Mouse (Mus musculus) stomach, embryonic 15.5 days (tissue): ENCODE measurements around the gene Pxt1. TPM values are rescaled to one million over a fixed set of nuclear protein-coding genes. Genes with fewer than 3 reads are reported as not detected.

Experiments
- ATAC-seq: fragments of 200-750 bp; cut with Nextera tagmentation; 2 replicates; pipeline ENCODE4 v1.8.0; 2017; ENCODE audit warnings: low read depth, moderate number of reproducible peaks, moderate TSS enrichment; ENCODE audit not compliant: insufficient read depth, low FRiP score
- H3K27ac ChIP-seq: fragments of 300-500 bp; sonication (generic); 2 replicates; pipeline ENCODE4 v1.5.1; 2015; ENCODE audit warnings: mild to moderate bottlenecking, inconsistent platforms
- H3K27me3 ChIP-seq: fragments of 300-500 bp; sonication (generic); replicated peaks from 2 replicates; pipeline ENCODE4 v1.6.1; 2015; ENCODE audit warnings: inconsistent platforms
- H3K36me3 ChIP-seq: fragments of 300-500 bp; sonication (generic); 2 replicates; pipeline ENCODE4 v1.6.1; 2015; ENCODE audit warnings: inconsistent platforms
- H3K4me1 ChIP-seq: fragments of 300-500 bp; sonication (generic); 2 replicates; pipeline ENCODE4 v1.6.1; 2015; ENCODE audit warnings: inconsistent platforms
- H3K4me2 ChIP-seq: fragments of 300-500 bp; sonication (generic); 2 replicates; pipeline ENCODE4 v1.6.1; 2015; ENCODE audit warnings: mild to moderate bottlenecking, inconsistent platforms
- H3K4me3 ChIP-seq: fragments of 300-500 bp; sonication (generic); replicated peaks from 2 replicates; pipeline ENCODE4 v1.5.1; 2015; ENCODE audit warnings: inconsistent platforms
- H3K9ac ChIP-seq: fragments of 300-500 bp; sonication (generic); 2 replicates; pipeline ENCODE4 v1.6.1; 2015; ENCODE audit warnings: inconsistent platforms
- H3K9me3 ChIP-seq: fragments of 300-500 bp; sonication (generic); 2 replicates; pipeline ENCODE4 v1.6.1; 2016; ENCODE audit warnings: inconsistent platforms
- WGBS: fragments of 180-500 bp; shearing (Covaris S2); methylation state at CpG from one replicate; pipeline ENCODE4 v1.1.7; 2015; 5-methylcytosine and 5-hydroxymethylcytosine counted together
- polyA plus RNA-seq: library from polyadenylated mRNA; unstranded; fragments of >200 nt; fragmentation: Nextera tagmentation; extraction: Ambion mirVana; gene quantifications from 2 replicates; pipeline ENCODE4 v1.2.1, GENCODE M21; 2015

Pxt1 gene
- polyA plus RNA-seq, 1 experiment from 2014 or later: not detected

GRCm38 (mm10) chr17:28905377-28905916, 38.2 kb downstream of the Pxt1 start:
- H3K36me3 ChIP-seq: no peaks in the 10 kb centered on the region
- no peaks in the 10 kb centered on the region for H3K9me3 ChIP-seq
- ATAC-seq: no peak
- H3K4me3 ChIP-seq: no peak overlapping the region
- no peaks in the 10 kb centered on the region for H3K27me3 ChIP-seq
- H3K9ac ChIP-seq: no peak overlapping the region
- no peak overlapping the region for H3K27ac ChIP-seq
- 74% methylated on average over 13 of the region's 13 CpGs for WGBS
- no peaks in the 10 kb centered on the region for H3K4me1 ChIP-seq
- H3K4me2 ChIP-seq: no peak overlapping the region

DNA sequence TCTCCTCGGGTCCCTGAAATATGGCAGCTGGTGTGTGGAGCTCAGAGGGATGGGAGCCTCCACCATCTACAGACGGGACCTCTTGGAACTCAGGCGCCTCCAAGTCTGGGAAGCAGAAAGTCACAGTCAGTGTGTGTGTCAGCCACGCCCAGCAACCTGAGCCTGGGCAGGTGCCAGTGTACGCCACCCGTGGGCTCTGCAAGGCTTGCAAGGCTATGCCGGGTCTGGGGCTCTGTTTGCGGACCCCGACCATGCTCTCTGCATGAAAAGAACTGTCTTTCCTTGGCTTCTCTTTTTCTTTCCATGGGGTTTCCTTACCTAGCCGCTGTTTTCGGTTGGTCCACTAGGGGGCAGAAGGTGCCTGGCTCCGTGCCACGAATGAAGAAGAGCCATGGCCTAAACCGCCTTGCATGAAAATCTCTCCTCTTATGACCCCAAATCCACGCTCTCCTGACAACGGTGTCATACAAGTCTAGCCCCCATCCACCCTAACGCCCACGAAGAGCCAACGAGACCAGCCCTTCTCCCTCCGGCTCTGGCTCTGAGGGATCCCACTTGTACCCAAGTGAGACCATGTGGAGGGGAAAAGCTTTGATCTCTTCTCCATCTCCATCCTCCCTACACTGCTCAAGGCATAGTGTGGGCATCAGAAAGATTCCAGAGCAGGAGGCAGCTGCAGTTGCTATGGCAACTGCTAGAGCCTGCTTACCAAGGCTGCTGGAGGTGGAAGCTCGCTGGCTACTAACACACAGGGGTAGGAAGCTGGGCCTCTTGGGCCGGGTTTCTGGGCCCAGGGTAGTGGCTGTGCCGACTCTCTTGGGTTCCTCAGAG, 38.9 kb downstream of the Pxt1 start:
- no peak for ATAC-seq
- Histone ChIP-seq H3K9ac (no peak overlapping the region), H3K9me3 (no peaks in the 10 kb centered on the region), H3K36me3 (no peaks in the 10 kb centered on the region), H3K4me3 (no peak overlapping the region), H3K27ac (no peak overlapping the region), H3K4me2 (no peak overlapping the region), H3K27me3 (no peaks in the 10 kb centered on the region), H3K4me1 (no peaks in the 10 kb centered on the region)
- WGBS: 32% methylated on average over 23 of the region's 23 CpGs

GRCm38 (mm10) chr17:28901559-28901958, 42.1 kb downstream of the Pxt1 start:
- H3K9ac ChIP-seq: no peak overlapping the region
- no peaks in the 10 kb centered on the region for H3K4me1 ChIP-seq
- ATAC-seq: no peak
- H3K4me2 ChIP-seq: no peak overlapping the region
- H3K27me3 ChIP-seq: no peaks in the 10 kb centered on the region
- H3K36me3 ChIP-seq: no peaks in the 10 kb centered on the region
- H3K27ac ChIP-seq: no peak overlapping the region
- no peaks in the 10 kb centered on the region for H3K9me3 ChIP-seq
- 69% methylated on average over 4 of the region's 4 CpGs for WGBS
- no peak overlapping the region for H3K4me3 ChIP-seq

DNA sequence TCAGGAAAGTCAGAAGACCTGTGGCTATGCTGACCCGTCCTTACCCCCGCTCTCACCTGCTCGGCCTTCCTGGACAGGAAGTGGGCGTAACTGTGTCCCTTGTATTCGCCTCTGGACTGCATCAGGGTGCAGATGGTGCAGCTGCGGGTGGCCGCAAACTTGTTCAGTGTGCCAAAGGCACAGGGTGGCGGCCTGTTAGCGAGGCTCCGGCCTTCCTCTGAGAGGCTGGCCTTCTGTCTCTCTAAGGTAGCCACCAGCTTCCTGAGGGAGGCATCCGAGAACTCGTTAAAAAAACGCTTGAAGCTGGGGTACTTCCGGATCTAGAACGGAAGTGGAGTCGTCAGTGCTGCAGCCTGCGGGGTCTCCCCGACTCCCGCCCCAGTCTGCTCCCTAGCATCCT, 44.2 kb downstream of the Pxt1 start:
- Histone ChIP-seq H3K4me3 (no peak overlapping the region), H3K4me2 (no peak overlapping the region), H3K27me3 (no peaks in the 10 kb centered on the region), H3K36me3 (no peaks in the 10 kb centered on the region), H3K4me1 (no peaks in the 10 kb centered on the region), H3K9me3 (no peaks in the 10 kb centered on the region), H3K9ac (no peak overlapping the region), H3K27ac (no peak overlapping the region)
- ATAC-seq: no peak
- WGBS: 70% methylated on average over 19 of the region's 19 CpGs

DNA sequence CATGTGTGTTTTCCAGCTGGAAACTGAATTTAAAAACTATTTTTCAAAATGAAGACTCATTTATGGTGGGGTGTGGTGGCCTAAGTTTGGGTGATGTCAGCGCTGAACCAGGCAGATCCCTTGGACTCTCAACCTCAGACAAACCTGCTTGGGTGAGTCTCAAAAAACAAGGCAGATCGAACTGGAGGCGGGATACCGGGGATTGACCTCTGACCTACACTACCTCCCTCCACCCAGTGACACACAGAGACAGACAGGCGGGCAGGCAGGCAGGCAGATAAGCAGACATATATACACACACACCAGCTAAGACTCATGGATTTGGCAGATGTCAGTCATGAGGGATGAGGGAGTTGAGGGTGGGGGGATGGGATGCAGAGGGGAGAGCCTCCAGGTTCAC, 45.4 kb downstream of the Pxt1 start:
- 70% methylated on average over 5 of the region's 5 CpGs for WGBS
- Histone ChIP-seq H3K36me3 (no peaks in the 10 kb centered on the region), H3K27ac (no peak overlapping the region), H3K4me3 (no peak overlapping the region), H3K27me3 (no peaks in the 10 kb centered on the region), H3K4me2 (no peak overlapping the region), H3K9me3 (no peaks in the 10 kb centered on the region), H3K9ac (no peak overlapping the region), H3K4me1 (no peaks in the 10 kb centered on the region)
- no peak for ATAC-seq

GRCm38 (mm10) chr17:28897817-28898216, 45.8 kb downstream of the Pxt1 start:
- Histone ChIP-seq H3K4me1 (no peaks in the 10 kb centered on the region), H3K4me3 (no peak overlapping the region), H3K9me3 (no peaks in the 10 kb centered on the region), H3K27me3 (no peaks in the 10 kb centered on the region), H3K36me3 (no peaks in the 10 kb centered on the region), H3K27ac (no peak overlapping the region), H3K9ac (no peak overlapping the region), H3K4me2 (no peak overlapping the region)
- ATAC-seq: no peak
- WGBS: 87% methylated on average over 5 of the region's 5 CpGs

DNA sequence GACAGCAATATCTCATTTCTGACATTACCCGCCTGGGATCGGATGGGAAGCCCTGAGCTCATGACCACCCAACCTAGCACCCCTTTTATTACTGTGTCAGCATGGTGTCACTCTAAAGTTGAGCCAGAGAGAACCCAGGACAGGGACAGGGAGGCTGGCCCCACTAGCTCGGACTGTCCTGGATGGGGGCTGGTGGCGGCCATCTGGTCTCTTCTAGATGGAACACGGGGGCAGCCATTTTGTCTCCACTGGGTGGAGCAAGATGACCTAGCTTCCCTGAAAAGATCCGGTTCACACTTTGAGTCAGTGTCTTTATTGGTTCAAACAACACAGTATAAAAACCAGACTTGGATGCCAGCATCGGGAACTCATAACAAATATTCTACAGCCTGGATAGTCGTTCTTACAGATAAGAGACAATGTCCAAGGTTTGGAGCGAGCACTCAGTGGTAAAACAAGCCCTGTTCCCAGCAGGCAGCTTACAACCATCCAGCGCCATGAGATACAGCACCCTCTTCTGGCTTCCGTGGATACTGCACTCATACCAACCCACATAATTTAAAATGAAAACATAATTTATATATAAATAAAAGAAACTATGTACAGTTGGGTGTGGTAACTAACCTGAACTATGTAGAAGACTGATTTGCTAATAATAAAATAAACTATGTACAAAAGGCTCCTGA, 47.4 kb downstream of the Pxt1 start:
- Histone ChIP-seq H3K9me3 (no peaks in the 10 kb centered on the region), H3K27me3 (no peaks in the 10 kb centered on the region), H3K9ac (no peak overlapping the region), H3K4me2 (no peak overlapping the region), H3K4me3 (no peak overlapping the region), H3K4me1 (no peaks in the 10 kb centered on the region), H3K36me3 (no peaks in the 10 kb centered on the region), H3K27ac (no peak overlapping the region)
- ATAC-seq: no peak
- WGBS: 91% methylated on average over 11 of the region's 11 CpGs

GRCm38 (mm10) chr17:28895217-28895875, 48.3 kb downstream of the Pxt1 start:
- Histone ChIP-seq H3K27ac (no peak overlapping the region), H3K4me2 (no peak overlapping the region), H3K27me3 (no peaks in the 10 kb centered on the region), H3K4me3 (no peak overlapping the region), H3K9me3 (no peaks in the 10 kb centered on the region), H3K4me1 (no peaks in the 10 kb centered on the region), H3K9ac (no peak overlapping the region), H3K36me3 (no peaks in the 10 kb centered on the region)
- 92% methylated on average over 21 of the region's 21 CpGs for WGBS
- no peak for ATAC-seq

DNA sequence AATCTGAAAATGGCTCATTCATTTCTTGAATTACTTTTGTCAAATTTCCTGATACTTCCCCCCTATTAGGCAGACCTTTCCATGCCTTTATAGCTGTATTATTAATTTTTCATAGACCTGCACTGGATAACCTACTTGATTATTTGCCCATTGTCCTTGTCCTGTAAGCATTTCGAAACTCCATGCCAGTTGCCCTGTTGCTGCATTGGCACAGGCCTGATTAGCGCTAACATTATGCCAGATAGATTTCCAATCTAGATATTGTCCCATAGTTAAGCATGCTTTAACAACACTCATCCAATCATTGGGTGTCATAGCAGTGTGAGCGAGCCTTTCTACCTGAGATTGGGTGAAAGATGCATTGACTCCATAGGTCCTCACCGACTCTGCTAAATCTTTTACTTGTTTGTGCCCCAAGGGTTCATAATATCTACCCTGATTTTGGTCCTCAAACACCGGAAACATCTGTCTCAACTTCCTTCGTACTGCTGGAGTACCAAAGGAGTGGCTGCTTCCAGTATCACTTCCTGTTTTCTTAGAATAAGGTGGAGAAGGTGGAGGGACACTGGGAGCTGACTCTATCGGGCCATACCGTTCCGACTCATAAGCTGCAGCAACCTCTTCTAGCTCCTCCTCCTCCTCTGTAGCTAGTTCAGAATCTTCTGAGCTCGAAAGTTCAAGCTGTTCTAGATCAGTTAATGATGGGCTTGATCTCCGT, 49.4 kb downstream of the Pxt1 start:
- Histone ChIP-seq H3K4me1 (no peaks in the 10 kb centered on the region), H3K27ac (no peak overlapping the region), H3K4me2 (no peak overlapping the region), H3K27me3 (no peaks in the 10 kb centered on the region), H3K9me3 (no peaks in the 10 kb centered on the region), H3K36me3 (no peaks in the 10 kb centered on the region), H3K4me3 (no peak overlapping the region), H3K9ac (no peak overlapping the region)
- WGBS: 85% methylated on average over 11 of the region's 11 CpGs
- no peak for ATAC-seq

DNA sequence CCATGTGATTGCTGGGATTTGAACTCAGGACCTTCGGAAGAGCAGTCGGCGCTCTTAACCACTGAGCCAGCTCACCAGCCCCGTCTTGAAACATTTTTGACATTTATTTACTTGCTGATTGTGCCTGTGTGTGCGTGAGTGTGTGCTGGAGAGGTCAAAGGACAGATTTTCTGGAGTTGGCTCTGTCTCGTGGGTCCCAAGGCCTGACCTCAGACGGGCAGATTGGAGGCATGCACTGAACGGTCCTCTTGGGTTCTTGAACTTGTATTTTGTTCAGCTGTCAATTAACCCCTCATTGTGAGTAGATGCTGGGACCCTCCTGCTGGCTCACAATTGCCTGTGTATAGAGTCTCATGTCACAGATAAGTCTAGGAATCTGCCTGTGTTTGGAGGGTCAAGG, 57.4 kb downstream of the Pxt1 start:
- Histone ChIP-seq H3K4me2 (no peak overlapping the region), H3K9ac (no peak overlapping the region), H3K4me1 (peaks cover 3% of the 10 kb centered on the region; the same call in 1 of the 2 replicates), H3K4me3 (no peak overlapping the region), H3K36me3 (no peaks in the 10 kb centered on the region), H3K9me3 (no peaks in the 10 kb centered on the region), H3K27ac (no peak overlapping the region), H3K27me3 (no peaks in the 10 kb centered on the region)
- WGBS: 76% methylated on average over 8 of the region's 8 CpGs
- ATAC-seq: no peak

DNA sequence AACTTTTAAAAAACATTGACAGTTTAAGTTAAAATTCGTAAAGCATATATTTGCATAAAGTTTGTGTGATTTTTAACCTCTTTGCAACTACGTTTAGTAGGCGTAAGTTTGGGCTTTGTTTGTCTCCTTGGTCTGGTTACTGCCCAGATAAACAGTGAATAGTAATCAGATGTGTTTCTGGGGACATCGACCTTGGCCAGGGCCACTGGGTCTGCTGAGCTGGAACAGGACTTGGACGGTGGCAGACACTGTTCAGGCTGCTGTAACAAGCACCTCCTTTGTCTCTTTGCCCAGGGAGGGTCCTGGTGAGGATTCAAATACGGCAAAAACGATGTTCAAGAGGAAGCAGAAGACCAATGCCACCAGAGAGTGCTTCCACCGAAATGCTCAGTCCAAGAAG, 58.4 kb downstream of the Pxt1 start:
- Histone ChIP-seq H3K9me3 (no peaks in the 10 kb centered on the region), H3K4me2 (no peak overlapping the region), H3K27me3 (no peaks in the 10 kb centered on the region), H3K4me3 (no peak overlapping the region), H3K36me3 (no peaks in the 10 kb centered on the region), H3K9ac (no peak overlapping the region), H3K4me1 (peaks cover 4% of the 10 kb centered on the region; the same call in 1 of the 2 replicates), H3K27ac (no peak overlapping the region)
- ATAC-seq: no peak
- WGBS: 83% methylated on average over 8 of the region's 8 CpGs
